Mouse (Mus musculus) heart, embryonic 16.5 days (tissue): Measurements from ENCODE around the gene Pcyt2. TPM values are rescaled to one million over a fixed set of nuclear protein-coding genes. Genes with fewer than 3 reads are reported as not detected.

Experiments
- ATAC-seq: fragments of 200-750 bp; cut with Nextera tagmentation; replicated peaks from 2 replicates; pipeline ENCODE4 v1.8.0; 2017; ENCODE audit warnings: moderate number of reproducible peaks; ENCODE audit not compliant: insufficient read depth, low FRiP score; ENCODE audit errors: extremely low read depth
- H3K27ac ChIP-seq: fragments of 300-500 bp; sonication (generic); 2 replicates; pipeline ENCODE4 v1.5.1; 2014; ENCODE audit warnings: mild to moderate bottlenecking, low read length, control low read depth, moderate library complexity
- H3K27me3 ChIP-seq: fragments of 300-500 bp; sonication (generic); 2 replicates; pipeline ENCODE4 v1.6.1; 2014; ENCODE audit warnings: low read length, mixed read lengths; ENCODE audit not compliant: control insufficient read depth, insufficient read depth
- H3K36me3 ChIP-seq: fragments of 300-500 bp; sonication (generic); 2 replicates; pipeline ENCODE4 v1.6.1; 2014; ENCODE audit not compliant: control insufficient read depth, insufficient read depth
- H3K4me1 ChIP-seq: fragments of 300-500 bp; sonication (generic); 2 replicates; pipeline ENCODE4 v1.6.1; 2014; ENCODE audit warnings: low read length, mixed read lengths; ENCODE audit not compliant: control insufficient read depth, insufficient read depth
- H3K4me2 ChIP-seq: fragments of 300-500 bp; sonication (generic); 2 replicates; pipeline ENCODE4 v1.6.1; 2014; ENCODE audit warnings: low read depth, mild to moderate bottlenecking, control low read depth, low read length
- H3K4me3 ChIP-seq: fragments of 300-500 bp; sonication (generic); 2 replicates; pipeline ENCODE4 v1.5.1; 2014; ENCODE audit warnings: mild to moderate bottlenecking, control low read depth, low read length
- H3K9ac ChIP-seq: fragments of 300-500 bp; sonication (generic); 2 replicates; pipeline ENCODE4 v1.6.1; 2014; ENCODE audit warnings: low read length, control low read depth
- H3K9me3 ChIP-seq: fragments of 300-500 bp; sonication (generic); replicated peaks from 2 replicates; pipeline ENCODE4 v1.6.1; 2016; ENCODE audit warnings: low read length; ENCODE audit not compliant: control insufficient read depth
- WGBS: fragments of 180-500 bp; shearing (Covaris S2); extraction: QIAGEN DNeasy Blood & Tissue Kit; methylation state at CpG from one replicate; pipeline ENCODE4 v1.1.7; 2014; 5-methylcytosine and 5-hydroxymethylcytosine counted together
- polyA plus RNA-seq: library from polyadenylated mRNA; unstranded; fragments of >200 nt; fragmentation: Nextera tagmentation; extraction: Ambion mirVana; gene quantifications from 2 replicates; pipeline ENCODE4 v1.2.1, GENCODE M21; 2015

Pcyt2 gene
- polyA plus RNA-seq, 1 experiment from 2014 or later = 109 TPM

GRCm38 (mm10) chr11:120629911-120630310, 12.2 kb upstream of the Pcyt2 start:
- H3K9me3 ChIP-seq = no peaks in the 10 kb centered on the region
- peak overlapping the region; percentile 54 for H3K9ac ChIP-seq
- H3K27me3 ChIP-seq = no peaks in the 10 kb centered on the region
- peak overlapping the region; percentile 34 for H3K4me2 ChIP-seq
- 8% methylated on average over 7 of the region's 7 CpGs for WGBS
- no peak overlapping the region; the same call in 1 of the 2 replicates for H3K4me3 ChIP-seq
- peak overlapping the region; percentile 52 for H3K27ac ChIP-seq
- peaks cover 39% of the 10 kb centered on the region for H3K4me1 ChIP-seq
- peaks cover 8% of the 10 kb centered on the region for H3K36me3 ChIP-seq
- no peak for ATAC-seq

GRCm38 (mm10) chr11:120629341-120629730, 11.6 kb upstream of the Pcyt2 start:
- Histone ChIP-seq H3K27ac (peak overlapping the region; percentile 52; the same call in 1 of the 2 replicates), H3K9ac (peak overlapping the region; percentile 54; the same call in 1 of the 2 replicates), H3K4me2 (peak overlapping the region; percentile 34), H3K4me1 (peaks cover 39% of the 10 kb centered on the region), H3K27me3 (no peaks in the 10 kb centered on the region), H3K9me3 (no peaks in the 10 kb centered on the region), H3K36me3 (peaks cover 8% of the 10 kb centered on the region), H3K4me3 (no peak overlapping the region; the same call in 1 of the 2 replicates)
- no peak for ATAC-seq
- WGBS = 74% methylated on average over 23 of the region's 23 CpGs

- 92% methylated on average over 23 of the region's 23 CpGs for whole genome bisulfite sequencing
- no peak overlapping the region for H3K27ac ChIP-seq
- H3K9me3 ChIP-seq = no peaks in the 10 kb centered on the region
- no peak overlapping the region; the same call in 1 of the 2 replicates for H3K4me3 ChIP-seq
- ATAC-seq = no peak
- peaks cover 44% of the 10 kb centered on the region for H3K4me1 ChIP-seq
- H3K9ac ChIP-seq = no peak overlapping the region
- peaks cover 8% of the 10 kb centered on the region for H3K36me3 ChIP-seq
- H3K4me2 ChIP-seq = no peak overlapping the region
- H3K27me3 ChIP-seq = no peaks in the 10 kb centered on the region
Measured at GRCm38 (mm10) chr11:120628601-120629340, 11.0 kb upstream of the Pcyt2 start.

- peaks cover 44% of the 10 kb centered on the region for H3K4me1 ChIP-seq
- no peak for ATAC-seq
- H3K9me3 ChIP-seq = no peaks in the 10 kb centered on the region
- H3K9ac ChIP-seq = peak overlapping the region; percentile 26; the same call in 1 of the 2 replicates
- H3K36me3 ChIP-seq = peaks cover 8% of the 10 kb centered on the region
- 82% methylated on average over 22 of the region's 22 CpGs for WGBS
- no peaks in the 10 kb centered on the region for H3K27me3 ChIP-seq
- H3K27ac ChIP-seq = 0 out of 2 replicates have a peak overlapping the region, but pooled peaks have one; percentile 34
- peak overlapping the region; percentile 15; the same call in 1 of the 2 replicates for H3K4me2 ChIP-seq
- H3K4me3 ChIP-seq = no peak overlapping the region
Measured at GRCm38 (mm10) chr11:120627468-120628300, 9.9 kb upstream of the Pcyt2 start.

GRCm38 (mm10) chr11:120626785-120627467, 9.2 kb upstream of the Pcyt2 start:
- Histone ChIP-seq H3K36me3 (peaks cover 11% of the 10 kb centered on the region), H3K4me2 (no peak overlapping the region), H3K4me3 (no peak overlapping the region), H3K9me3 (no peaks in the 10 kb centered on the region), H3K27me3 (no peaks in the 10 kb centered on the region), H3K9ac (peak overlapping the region; percentile 26; the same call in 1 of the 2 replicates), H3K27ac (0 out of 2 replicates have a peak overlapping the region, but pooled peaks have one; percentile 34), H3K4me1 (peaks cover 39% of the 10 kb centered on the region)
- WGBS = 89% methylated on average over 11 of the region's 11 CpGs
- ATAC-seq = no peak

GRCm38 (mm10) chr11:120625152-120625775, 7.5 kb upstream of the Pcyt2 start, which contains the start of gene Sirt7:
Sirt7 (minus strand) TSS chr11:120625240.
- H3K4me2 ChIP-seq = peak within 1 kb of the TSS; percentile 100
- H3K4me1 ChIP-seq = peaks cover 23% of the 10 kb centered on the region
- peak within 1 kb of the TSS; percentile 83 for H3K9ac ChIP-seq
- H3K4me3 ChIP-seq = peak within 1 kb of the TSS; percentile 99
- no peaks in the 10 kb centered on the region for H3K9me3 ChIP-seq
- peaks cover 17% of the 10 kb centered on the region for H3K36me3 ChIP-seq
- 13% methylated on average over 5 of the region's 5 CpGs for WGBS
- no peaks in the 10 kb centered on the region for H3K27me3 ChIP-seq
- ATAC-seq = peak; percentile 5; the same call in 1 of the 2 replicates
- peak within 1 kb of the TSS; percentile 82 for H3K27ac ChIP-seq

GRCm38 (mm10) chr11:120624680-120625111, 7.0 kb upstream of the Pcyt2 start:
- Histone ChIP-seq H3K27ac (peak overlapping the region; percentile 82), H3K36me3 (peaks cover 22% of the 10 kb centered on the region), H3K4me1 (peaks cover 18% of the 10 kb centered on the region), H3K27me3 (no peaks in the 10 kb centered on the region), H3K9ac (peak overlapping the region; percentile 83), H3K4me3 (peak overlapping the region; percentile 99), H3K4me2 (peak overlapping the region; percentile 100), H3K9me3 (no peaks in the 10 kb centered on the region)
- under 1% methylated on average over 51 of the region's 53 CpGs for WGBS
- ATAC-seq = peak; percentile 82

GRCm38 (mm10) chr11:120623961-120624679, 6.4 kb upstream of the Pcyt2 start:
- 13% methylated on average over 30 of the region's 30 CpGs for WGBS
- peaks cover 20% of the 10 kb centered on the region for H3K36me3 ChIP-seq
- H3K4me3 ChIP-seq = peak overlapping the region; percentile 99
- peak; percentile 76 for ATAC-seq
- H3K27me3 ChIP-seq = no peaks in the 10 kb centered on the region
- H3K9ac ChIP-seq = peak overlapping the region; percentile 83
- peaks cover 13% of the 10 kb centered on the region for H3K4me1 ChIP-seq
- H3K9me3 ChIP-seq = no peaks in the 10 kb centered on the region
- peak overlapping the region; percentile 100 for H3K4me2 ChIP-seq
- H3K27ac ChIP-seq = peak overlapping the region; percentile 76
